Mouse (Mus musculus) ES-E14 (cell line): Measurements from ENCODE around the gene Crkl. TPM values are rescaled to one million over a fixed set of nuclear protein-coding genes. Genes with fewer than 3 reads are reported as not detected.

Source experiments
- DNase-seq: peaks from one replicate; pipeline ENCODE4 v3.0.0-alpha.2; 2013; ENCODE audit warnings: low read depth, low spot score
- H3K27ac ChIP-seq: 2 replicates; pipeline ENCODE4 v1.5.1; 2012; ENCODE audit warnings: low read depth, mild to moderate bottlenecking, low read length, moderate library complexity, mixed read lengths; ENCODE audit not compliant: poor library complexity, insufficient read depth, severe bottlenecking
- H3K36me3 ChIP-seq: 2 replicates; pipeline ENCODE4 v1.6.1; 2012; ENCODE audit warnings: mild to moderate bottlenecking, low read length, moderate library complexity, mixed read lengths; ENCODE audit not compliant: control insufficient read depth, poor library complexity, insufficient read depth, severe bottlenecking
- H3K4me1 ChIP-seq, 2 experiments: fragments of 150-350 bp in 1 of 2; sonication (generic) in 1 of 2; 2 replicates each; pipeline ENCODE4 v1.6.1; 2012; ENCODE audit warnings: low read length in 2 of 2, mild to moderate bottlenecking in 1 of 2, mixed read lengths in 1 of 2; ENCODE audit not compliant: control insufficient read depth in 2 of 2, insufficient read depth in 2 of 2, poor library complexity in 1 of 2
- H3K4me3 ChIP-seq, 2 experiments: fragments of 150-350 bp in 1 of 2; sonication (generic) in 1 of 2; 2 replicates each; pipeline ENCODE4 v1.5.1; 2012; ENCODE audit warnings: low read length in 2 of 2, low read depth in 1 of 2, mild to moderate bottlenecking in 1 of 2, mixed read lengths in 1 of 2; ENCODE audit not compliant: insufficient read depth in 1 of 2, poor library complexity in 1 of 2, severe bottlenecking in 1 of 2
- H3K9ac ChIP-seq: 2 replicates; pipeline ENCODE4 v1.6.1; 2012; ENCODE audit warnings: low read depth, mild to moderate bottlenecking, low read length, mixed read lengths; ENCODE audit not compliant: poor library complexity, insufficient read depth, severe bottlenecking
- H3K9me3 ChIP-seq: fragments of 150-350 bp; sonication (generic); 2 replicates; pipeline ENCODE4 v1.6.1; 2012; ENCODE audit warnings: low read depth, mild to moderate bottlenecking, low read length; ENCODE audit not compliant: control insufficient read depth, insufficient read depth
- CHD2 ChIP-seq: IDR thresholded peaks from 2 replicates; pipeline ENCODE4 v1.6.1; 2014; ENCODE audit warnings: mild to moderate bottlenecking, low read depth, low read length, inconsistent platforms
- HCFC1 ChIP-seq: IDR thresholded peaks from 2 replicates; pipeline ENCODE4 v1.6.1; 2012; ENCODE audit warnings: low read length, inconsistent platforms, borderline replicate concordance; ENCODE audit not compliant: insufficient read depth
- MAFK ChIP-seq: IDR thresholded peaks from 2 replicates; pipeline ENCODE4 v1.6.1; 2014; ENCODE audit warnings: mild to moderate bottlenecking, low read depth, low read length, inconsistent platforms; ENCODE audit not compliant: insufficient read depth
- ZC3H11A ChIP-seq: IDR thresholded peaks from 2 replicates; pipeline ENCODE4 v1.6.1; 2012; ENCODE audit warnings: low read depth, mild to moderate bottlenecking, inconsistent platforms, low read length, borderline replicate concordance
- ZNF384 ChIP-seq: IDR thresholded peaks from 2 replicates; pipeline ENCODE4 v1.6.1; 2012; ENCODE audit warnings: low read depth, low read length, inconsistent platforms
- in situ Hi-C, 2 experiments: fragments of 600-800 bp; cut with MboI; formaldehyde crosslinking; loops; one replicate each; pipeline ENCODE4 v1.15.1; 2025; ENCODE audit warnings: low sequenced_read_pairs in 2 of 2, inconsistent platforms in 1 of 2; ENCODE audit not compliant: unreplicated experiment in 2 of 2
- total RNA-seq: library from RNA; depleted of rRNA; stranded (reverse); fragments of 300-350 nt; gene quantifications from 2 replicates; pipeline ENCODE4 v1.2.3, GENCODE M21; 2012; rRNA removed

Gene Crkl
- total RNA-seq, 1 experiment, result 28.2 TPM

DNA sequence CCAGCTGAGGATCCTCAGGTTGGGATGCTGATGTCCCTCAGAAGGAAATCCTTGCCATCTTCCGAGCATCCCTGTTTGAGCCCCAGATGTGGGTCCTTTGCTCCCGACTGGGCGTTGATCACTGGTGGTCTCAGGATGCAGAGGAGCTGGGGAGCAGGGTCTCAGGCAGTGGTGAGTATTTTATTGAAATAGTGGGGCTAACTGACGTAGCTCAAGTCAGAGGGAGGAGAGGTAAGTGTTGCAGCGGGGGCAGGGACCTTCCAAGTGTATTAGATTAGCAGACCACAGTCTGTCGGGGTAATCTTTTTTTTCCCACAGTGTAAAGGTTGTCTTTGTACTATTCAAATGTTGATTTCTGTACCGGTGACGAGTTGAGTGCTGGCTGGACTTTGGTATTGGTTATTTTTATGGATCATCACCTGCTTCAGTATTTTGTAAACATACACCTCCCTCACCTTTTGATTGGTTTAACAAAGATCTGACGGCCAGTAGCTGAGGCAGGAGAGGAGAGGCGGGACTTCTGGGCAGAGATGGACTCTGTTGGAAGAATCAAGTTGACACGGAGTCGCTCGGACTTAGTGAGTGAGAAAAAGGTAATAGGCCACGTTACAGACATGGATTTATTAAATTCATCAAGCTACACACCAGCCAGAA, 81.0 kb downstream of the Crkl start:
- in situ Hi-C loops, result no loop called here
- no peak overlapping the region for H3K9ac ChIP-seq
- peaks cover 0 to 17% of the 10 kb centered on the region in 2 experiments; a peak in 2 of 4 replicates for H3K4me1 ChIP-seq
- H3K9me3 ChIP-seq, result no peaks in the 10 kb centered on the region
- H3K36me3 ChIP-seq, result peaks cover 2% of the 10 kb centered on the region; the same call in 1 of the 2 replicates
- peak overlapping the region in 1 of 2 experiments; percentile 2; a peak in 1 of 4 replicates for H3K4me3 ChIP-seq
- H3K27ac ChIP-seq, result no peak overlapping the region
- TF ChIP-seq CHD2, result no peak
- no peak for TF ChIP-seq MAFK
- no peak for TF ChIP-seq HCFC1
- no peak for TF ChIP-seq ZNF384
- TF ChIP-seq ZC3H11A, result no peak
- DNase-seq, result no peak

DNA sequence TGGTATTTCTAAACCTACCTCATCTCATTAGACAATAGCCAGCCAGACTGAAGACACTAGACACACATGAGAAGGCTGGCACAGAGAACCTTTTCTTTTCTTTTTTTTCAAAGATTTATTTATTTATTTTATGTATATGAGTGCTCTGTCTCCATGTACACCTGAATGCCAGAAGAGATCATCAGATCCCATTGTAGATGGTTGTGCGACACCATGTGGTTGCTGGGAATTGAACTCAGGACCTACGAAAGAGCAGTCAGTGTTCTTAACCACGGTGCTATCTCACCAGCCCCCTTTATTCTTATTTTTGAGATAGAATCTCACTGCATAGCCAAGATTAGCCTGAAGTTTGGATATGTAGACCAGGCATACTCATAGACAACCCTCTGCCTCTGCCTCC, 84.8 kb downstream of the Crkl start:
- in situ Hi-C loops, result no loop called here
- H3K9ac ChIP-seq, result no peak overlapping the region
- no peak overlapping the region for H3K27ac ChIP-seq
- no peak overlapping the region for H3K4me3 ChIP-seq
- DNase-seq, result no peak
- H3K36me3 ChIP-seq, result no peaks in the 10 kb centered on the region
- H3K9me3 ChIP-seq, result no peaks in the 10 kb centered on the region
- H3K4me1 ChIP-seq, result peaks cover 0 to 8% of the 10 kb centered on the region in 2 experiments; a peak in 1 of 4 replicates
- TF ChIP-seq ZNF384 (no peak), MAFK (no peak), ZC3H11A (no peak), HCFC1 (no peak), CHD2 (no peak)

Other genes with a start within 250 kb of the Crkl start
- 77.6 and 109 TPM in 2 replicates for gene Ube2l3, start 249.3 kb upstream of the Crkl start, total RNA-seq
- gene Rimbp3, start 243.4 kb upstream of the Crkl start, total RNA-seq, result 2.6 and 2.9 TPM in 2 replicates
- 35.0 and 35.9 TPM in 2 replicates for gene Hic2, start 218.4 kb upstream of the Crkl start, total RNA-seq
- 45.1 and 68.6 TPM in 2 replicates for gene Tmem191c, start 175.9 kb upstream of the Crkl start, total RNA-seq
- gene Serpind1, start 120.6 kb upstream of the Crkl start, total RNA-seq, result 0.09 TPM in 1 of 2 replicates, not detected in the other
- 5.2 and 7.5 TPM in 2 replicates for gene Snap29, start 46.0 kb upstream of the Crkl start, total RNA-seq
- 42.5 and 45.4 TPM in 2 replicates for gene Pi4ka, start 45.7 kb upstream of the Crkl start, total RNA-seq
- gene Aifm3, start 37.6 kb downstream of the Crkl start, total RNA-seq, result 3.0 and 5.7 TPM in 2 replicates
- gene Lztr1, start 56.7 kb downstream of the Crkl start, total RNA-seq, result 63.1 and 89.0 TPM in 2 replicates
- 24.4 and 32.9 TPM in 2 replicates for gene Thap7, start 79.1 kb downstream of the Crkl start, total RNA-seq
- 0.09 TPM in 1 of 2 replicates, not detected in the other for gene Lrrc74b, start 109.3 kb downstream of the Crkl start, total RNA-seq
- gene P2rx6, start 109.9 kb downstream of the Crkl start, total RNA-seq, result 0.09 and 0.42 TPM in 2 replicates
- gene Slc7a4, start 131.2 kb downstream of the Crkl start, total RNA-seq, result 2.9 and 6.9 TPM in 2 replicates
- gene Smpd4, start 167.4 kb downstream of the Crkl start, total RNA-seq, result 123 and 130 TPM in 2 replicates
- 2.3 and 4.5 TPM in 2 replicates for gene Ccdc74a, start 194.5 kb downstream of the Crkl start, total RNA-seq